Mouse (Mus musculus) myocyte (in vitro differentiated cells): ENCODE measurements around the gene Nmur1. TPM values are rescaled to one million over a fixed set of nuclear protein-coding genes. Genes with fewer than 3 reads are reported as not detected.

ENCODE experiments used
- H3K27me3 ChIP-seq: one replicate; pipeline ENCODE4 v1.6.1; 2011; ENCODE audit not compliant: control insufficient read depth, insufficient read depth, insufficient read length
- H3K36me3 ChIP-seq: one replicate; pipeline ENCODE4 v1.6.1; 2011; ENCODE audit not compliant: control insufficient read depth, insufficient read depth
- H3K4me2 ChIP-seq: one replicate; pipeline ENCODE4 v1.6.1; 2011; ENCODE audit warnings: low read depth, control low read depth
- H3K4me3 ChIP-seq: one replicate; pipeline ENCODE4 v1.5.1; 2011; ENCODE audit warnings: mild to moderate bottlenecking, control low read depth, moderate library complexity
- H3K79me2 ChIP-seq: one replicate; pipeline ENCODE4 v1.6.1; 2011; ENCODE audit not compliant: control insufficient read depth, insufficient read depth
- H3ac ChIP-seq: one replicate; pipeline ENCODE4 v1.6.1; 2011; ENCODE audit not compliant: control insufficient read depth, insufficient read length
- CEBPB ChIP-seq: IDR thresholded peaks from 2 replicates; pipeline ENCODE4 v1.6.1; 2011; ENCODE audit warnings: mild to moderate bottlenecking, moderate library complexity; ENCODE audit not compliant: poor library complexity, insufficient read depth, severe bottlenecking
- E2F4 ChIP-seq: IDR thresholded peaks from one replicate; pipeline ENCODE4 v1.6.1; 2011; ENCODE audit warnings: mild to moderate bottlenecking, control low read depth, moderate library complexity; ENCODE audit not compliant: insufficient read depth
- MAX ChIP-seq: IDR thresholded peaks from one replicate; pipeline ENCODE4 v1.6.1; 2011; ENCODE audit warnings: low read depth, mild to moderate bottlenecking, control low read depth
- MYOD1 ChIP-seq, 3 experiments: IDR thresholded peaks; one replicate each; pipeline ENCODE4 v1.6.1; 2011; ENCODE audit warnings: control low read depth in 2 of 3, low read depth in 2 of 3, mild to moderate bottlenecking in 2 of 3, moderate library complexity in 1 of 3; ENCODE audit not compliant: insufficient read length in 2 of 3, control insufficient read depth in 1 of 3
- MYOG ChIP-seq, 3 experiments: IDR thresholded peaks; one replicate each; pipeline ENCODE4 v1.6.1; 2011; ENCODE audit warnings: control low read depth in 2 of 3, low read depth in 2 of 3, mild to moderate bottlenecking in 2 of 3; ENCODE audit not compliant: insufficient read length in 2 of 3, control insufficient read depth in 1 of 3, insufficient read depth in 1 of 3
- POLR2A ChIP-seq: IDR thresholded peaks from one replicate; pipeline ENCODE4 v1.6.1; 2011; ENCODE audit warnings: low read depth, mild to moderate bottlenecking, control low read depth, moderate library complexity; ENCODE audit not compliant: insufficient read length
- POLR2AphosphoS2 ChIP-seq: IDR thresholded peaks from one replicate; pipeline ENCODE4 v1.6.1; 2011; ENCODE audit warnings: low read depth, control low read depth; ENCODE audit not compliant: insufficient read length
- REST ChIP-seq: IDR thresholded peaks from one replicate; pipeline ENCODE4 v1.6.1; 2011; ENCODE audit warnings: mild to moderate bottlenecking, control low read depth, moderate library complexity; ENCODE audit not compliant: insufficient read depth, insufficient read length
- SRF ChIP-seq: IDR thresholded peaks from one replicate; pipeline ENCODE4 v1.6.1; 2011; ENCODE audit warnings: low read depth; ENCODE audit not compliant: control insufficient read depth, insufficient read length
- TCF12 ChIP-seq: IDR thresholded peaks from one replicate; pipeline ENCODE4 v1.6.1; 2011; ENCODE audit warnings: mild to moderate bottlenecking, control low read depth; ENCODE audit not compliant: poor library complexity, insufficient read depth, severe bottlenecking
- TCF3 ChIP-seq: IDR thresholded peaks from one replicate; pipeline ENCODE4 v1.6.1; 2011; ENCODE audit warnings: low read depth, control low read depth; ENCODE audit not compliant: insufficient read length
- USF1 ChIP-seq: IDR thresholded peaks from one replicate; pipeline ENCODE4 v1.6.1; 2011; ENCODE audit warnings: low read depth, mild to moderate bottlenecking, control low read depth, moderate library complexity
- polyA plus RNA-seq: library from polyadenylated mRNA; unstranded; fragments of >200 nt; fragmentation: generic; extraction: Trizol; gene quantifications from one replicate; pipeline ENCODE4 v1.2.1, GENCODE M21; 2012; ENCODE audit warnings: missing spikeins

The Nmur1 gene
- polyA plus RNA-seq, 1 experiment = not detected

- H3K4me2 ChIP-seq = no peak overlapping the region
- H3K36me3 ChIP-seq = no peaks in the 10 kb centered on the region
- TF ChIP-seq TCF3 (no peak), REST (no peak), SRF (no peak), MYOD1 (IDR thresholded peaks at IDR 0.05; ENCODE audit: control insufficient read depth in 1 of 3, insufficient read length in 2 of 3, low read depth in 2 of 3) (no peak)
- no peaks in the 10 kb centered on the region for H3K27me3 ChIP-seq
- no peak overlapping the region for H3ac ChIP-seq
- no peak overlapping the region for H3K4me3 ChIP-seq
- no peaks in the 10 kb centered on the region for H3K79me2 ChIP-seq
Measured at GRCm38 (mm10) chr1:86400096-86400754, 25.8 kb downstream of the Nmur1 start.

- no peaks in the 10 kb centered on the region for H3K36me3 ChIP-seq
- no peak for TF ChIP-seq POLR2A
- no peak for TF ChIP-seq SRF
- no peak for TF ChIP-seq MYOG (IDR thresholded peaks at IDR 0.05; ENCODE audit: control insufficient read depth in 1 of 3, insufficient read depth in 1 of 3, insufficient read length in 2 of 3, low read depth in 2 of 3)
- TF ChIP-seq MYOD1 (IDR thresholded peaks at IDR 0.05; ENCODE audit: control insufficient read depth in 1 of 3, insufficient read length in 2 of 3, low read depth in 2 of 3) = no peak
- TF ChIP-seq TCF12 = no peak
- TF ChIP-seq POLR2AphosphoS2 = no peak
- TF ChIP-seq E2F4 = no peak
- TF ChIP-seq TCF3 = no peak
- no peak for TF ChIP-seq USF1
- no peak overlapping the region for H3K4me2 ChIP-seq
- H3K4me3 ChIP-seq = no peak overlapping the region
- H3K79me2 ChIP-seq = no peaks in the 10 kb centered on the region
- H3ac ChIP-seq = no peak overlapping the region
- no peaks in the 10 kb centered on the region for H3K27me3 ChIP-seq
Measured at GRCm38 (mm10) chr1:86399322-86399721, 26.7 kb downstream of the Nmur1 start.

- no peaks in the 10 kb centered on the region for H3K36me3 ChIP-seq
- no peak overlapping the region for H3ac ChIP-seq
- H3K79me2 ChIP-seq = no peaks in the 10 kb centered on the region
- TF ChIP-seq CEBPB (no peak), MAX (no peak), SRF (no peak), TCF3 (no peak), REST (no peak), MYOG (IDR thresholded peaks at IDR 0.05; ENCODE audit: control insufficient read depth in 1 of 3, insufficient read depth in 1 of 3, insufficient read length in 2 of 3, low read depth in 2 of 3) (no peak), TCF12 (no peak), E2F4 (no peak), POLR2AphosphoS2 (no peak), POLR2A (no peak), USF1 (no peak), MYOD1 (IDR thresholded peaks at IDR 0.05; ENCODE audit: control insufficient read depth in 1 of 3, insufficient read length in 2 of 3, low read depth in 2 of 3) (no peak)
- no peak overlapping the region for H3K4me2 ChIP-seq
- H3K27me3 ChIP-seq = no peaks in the 10 kb centered on the region
- no peak overlapping the region for H3K4me3 ChIP-seq
Measured at GRCm38 (mm10) chr1:86398222-86398621, 27.8 kb downstream of the Nmur1 start.

GRCm38 (mm10) chr1:86397621-86398020, 28.4 kb downstream of the Nmur1 start:
- TF ChIP-seq REST = no peak
- no peak for TF ChIP-seq TCF3
- TF ChIP-seq TCF12 = no peak
- no peak for TF ChIP-seq POLR2AphosphoS2
- no peak for TF ChIP-seq CEBPB
- no peak for TF ChIP-seq POLR2A
- TF ChIP-seq MYOD1 (IDR thresholded peaks at IDR 0.05; ENCODE audit: control insufficient read depth in 1 of 3, insufficient read length in 2 of 3, low read depth in 2 of 3) = no peak
- no peak for TF ChIP-seq MYOG (IDR thresholded peaks at IDR 0.05; ENCODE audit: control insufficient read depth in 1 of 3, insufficient read depth in 1 of 3, insufficient read length in 2 of 3, low read depth in 2 of 3)
- no peak for TF ChIP-seq E2F4
- no peak for TF ChIP-seq USF1
- no peak for TF ChIP-seq SRF
- no peak for TF ChIP-seq MAX
- Histone ChIP-seq H3K36me3 (no peaks in the 10 kb centered on the region), H3K27me3 (no peaks in the 10 kb centered on the region), H3K79me2 (no peaks in the 10 kb centered on the region), H3K4me3 (no peak overlapping the region), H3K4me2 (no peak overlapping the region), H3ac (no peak overlapping the region)

GRCm38 (mm10) chr1:86395897-86396296, 30.1 kb downstream of the Nmur1 start:
- TF ChIP-seq USF1 = no peak
- TF ChIP-seq MAX = no peak
- no peak for TF ChIP-seq TCF12
- no peak for TF ChIP-seq E2F4
- no peak for TF ChIP-seq POLR2A
- TF ChIP-seq MYOG (IDR thresholded peaks at IDR 0.05; ENCODE audit: control insufficient read depth in 1 of 3, insufficient read depth in 1 of 3, insufficient read length in 2 of 3, low read depth in 2 of 3) = no peak
- no peak for TF ChIP-seq TCF3
- TF ChIP-seq CEBPB = no peak
- no peak for TF ChIP-seq POLR2AphosphoS2

More at GRCm38 (mm10) chr1:86395897-86396296, 30.1 kb downstream of the Nmur1 start:
- Histone ChIP-seq H3ac (no peak overlapping the region), H3K79me2 (no peaks in the 10 kb centered on the region), H3K4me2 (no peak overlapping the region), H3K27me3 (no peaks in the 10 kb centered on the region), H3K4me3 (no peak overlapping the region), H3K36me3 (no peaks in the 10 kb centered on the region)
